Mouse (Mus musculus): ENCODE results near the gene Zfp85.
"Not testable (repeated sequence)": the region's sequence is repeated elsewhere in the genome, so short reads cannot be mapped to it uniquely, and the experiment has no call there.

Zfp85 gene

DNA sequence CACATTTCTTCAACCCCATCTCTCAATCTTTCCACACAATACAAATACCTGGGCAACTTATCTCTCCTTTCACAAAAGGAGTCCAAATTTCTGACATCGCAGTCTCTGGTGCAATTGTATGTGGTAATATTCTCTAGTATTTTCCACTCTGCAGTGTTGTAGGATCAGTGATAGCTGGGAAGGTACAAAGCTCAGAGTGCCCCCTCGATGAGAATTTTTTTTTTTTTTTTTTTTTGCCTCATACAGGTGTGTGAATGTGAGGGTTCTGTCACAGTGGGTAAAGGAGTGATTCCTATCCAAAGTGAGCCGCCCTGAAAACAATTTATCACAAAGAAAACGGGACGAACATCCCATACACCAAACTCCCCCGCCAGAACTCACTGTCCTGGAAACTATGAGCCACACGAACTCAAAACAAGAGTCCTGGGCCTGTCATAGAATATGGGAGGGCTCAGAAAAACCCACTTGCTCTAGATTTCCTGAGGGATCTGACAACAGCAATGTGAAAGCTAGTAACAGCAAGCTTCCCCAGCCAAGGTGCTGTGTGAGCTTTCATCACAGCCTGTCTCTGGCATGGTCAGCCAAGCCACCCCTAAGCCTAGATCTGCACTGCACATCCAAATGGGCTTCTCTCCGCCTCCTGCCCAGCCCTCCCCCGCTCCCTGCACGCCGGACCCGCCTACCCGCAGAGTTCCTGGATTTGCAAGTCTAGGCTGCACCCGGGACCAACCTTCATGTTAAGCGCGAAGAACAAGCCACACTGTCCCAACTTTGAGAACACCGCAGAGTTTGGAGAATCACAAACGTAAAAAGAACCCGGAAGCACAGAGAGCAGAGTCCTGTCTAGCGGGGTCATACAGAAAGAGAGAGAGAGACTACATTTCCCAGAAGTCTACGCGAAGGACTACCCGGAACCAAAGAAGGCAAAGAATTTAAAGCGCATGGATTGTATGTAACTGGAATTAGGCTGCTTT lies at the start of gene Zfp85:
Gene Zfp85 (minus strand): TSS at position 896 of the 974 bp plus-strand sequence.
- peak; percentile 79 for DNase-seq

DNA sequence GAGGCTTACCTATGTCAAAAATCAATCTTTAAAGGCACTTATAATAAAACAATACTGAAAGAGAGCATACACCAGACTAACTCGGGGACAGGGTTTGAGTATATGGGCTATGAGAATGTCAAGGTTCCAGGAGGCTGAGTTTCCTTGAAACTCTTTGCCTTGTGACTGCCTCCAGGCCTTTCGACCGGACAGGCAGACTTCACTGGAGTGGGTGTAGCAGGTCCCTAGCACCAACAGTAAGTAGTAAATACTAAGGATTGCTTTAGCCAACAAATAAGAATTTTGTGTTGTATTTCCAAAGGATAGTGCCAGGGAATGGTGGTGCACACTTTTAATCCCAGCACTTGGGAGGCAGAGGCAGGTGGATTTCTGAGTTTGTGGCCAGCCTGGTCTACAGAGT lies 44.1 kb upstream of the Zfp85 start:
- DNase-seq = not testable (repeated sequence)

- no peak for DNase-seq
These were observed 43.6 kb upstream of the Zfp85 start for GRCm38 (mm10) chr13:67798618-67799017.

- DNase-seq = no peak
These were observed 37.0 kb upstream of the Zfp85 start for GRCm38 (mm10) chr13:67791921-67792455.

- DNase-seq = peak; percentile 87
These were observed 24.5 kb upstream of the Zfp85 start, which contains the start of gene Zfp493 for GRCm38 (mm10) chr13:67779265-67780221. Zfp493 (plus strand) TSS chr13:67779693.

DNA sequence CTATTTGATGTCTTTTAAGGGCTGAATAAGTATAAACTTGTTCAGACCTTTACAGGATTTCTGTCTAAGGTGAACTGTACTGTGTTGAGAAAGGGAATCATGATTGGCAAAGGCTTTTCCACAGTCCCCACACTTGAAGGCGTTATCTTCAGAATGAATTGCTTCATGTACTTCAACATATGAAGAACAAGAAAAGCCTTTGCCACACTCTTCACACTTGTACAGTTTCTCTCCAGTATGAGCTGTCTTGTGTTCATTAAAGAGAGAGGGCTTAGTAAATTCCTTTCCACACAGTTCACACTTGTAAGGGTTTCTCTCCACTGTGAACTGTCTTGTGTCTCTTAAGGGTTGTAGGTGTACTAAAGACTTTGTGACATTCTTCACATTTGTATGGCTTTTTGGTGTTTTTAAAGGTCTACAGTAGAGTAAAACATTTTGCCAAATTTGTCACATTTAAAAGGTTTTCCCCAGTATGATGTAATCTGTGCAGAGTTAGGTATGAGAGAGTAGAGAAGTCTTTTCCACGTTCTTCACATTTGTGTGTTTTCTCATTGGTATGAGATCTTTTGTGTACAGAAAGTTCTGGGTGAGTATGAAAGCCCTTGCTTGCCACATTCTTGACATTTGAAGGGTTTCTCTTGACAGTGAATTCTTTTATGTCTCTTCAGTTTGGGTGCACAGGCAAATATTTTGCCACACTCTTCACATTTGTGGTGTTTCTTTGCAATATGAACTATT lies 8.2 kb upstream of the Zfp85 start:
- no peak for DNase-seq

DNA sequence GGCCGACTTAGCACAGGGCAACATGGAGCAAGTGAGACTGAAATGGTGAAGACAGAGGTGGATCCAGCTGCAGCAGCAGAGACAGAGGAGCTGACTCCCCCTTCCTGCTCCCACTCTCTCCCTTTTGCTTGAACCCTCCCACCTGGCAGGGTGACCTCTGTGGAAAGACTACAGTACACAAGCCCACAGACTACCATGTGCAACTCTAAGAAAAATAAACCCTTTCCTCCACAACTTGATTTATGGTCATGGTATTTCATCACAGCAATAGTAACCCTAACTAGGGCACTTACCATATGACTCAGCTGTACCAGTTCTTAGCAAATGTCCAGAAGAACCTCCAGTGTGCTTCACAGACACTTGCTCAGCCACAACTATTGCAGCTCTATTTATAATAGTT lies 4.9 kb upstream of the Zfp85 start:
- no peak for DNase-seq

DNA sequence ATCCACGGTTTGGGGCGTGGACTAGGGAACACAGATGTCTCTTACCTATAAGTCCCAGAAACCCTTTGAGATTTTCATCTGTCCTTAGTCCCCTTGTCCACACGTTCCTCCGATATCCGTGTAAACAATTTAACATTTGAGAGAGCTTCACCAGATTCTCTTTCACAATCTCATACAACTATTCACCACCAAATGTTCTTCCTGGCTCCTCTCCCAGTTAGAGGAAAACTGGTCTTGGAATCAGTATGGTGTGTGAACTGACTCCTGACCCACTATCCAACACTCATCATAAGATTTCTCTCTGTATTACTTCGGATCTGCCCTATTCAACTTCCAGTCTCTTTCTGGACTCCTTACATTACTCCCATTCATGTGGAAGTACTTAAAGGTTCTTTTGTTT lies 733 bp upstream of the Zfp85 start:
- no peak for DNase-seq

- DNase-seq = no peak
These were observed 11.1 kb downstream of the Zfp85 start for GRCm38 (mm10) chr13:67743896-67744295.

GRCm38 (mm10) chr13:67742941-67743340 lies 12.1 kb downstream of the Zfp85 start:
- DNase-seq = no peak

GRCm38 (mm10) chr13:67734391-67734790 lies 20.6 kb downstream of the Zfp85 start:
- not testable (repeated sequence) for DNase-seq

- DNase-seq = peak; percentile 43
These were observed 25.6 kb downstream of the Zfp85 start for GRCm38 (mm10) chr13:67729441-67729840.

GRCm38 (mm10) chr13:67728641-67729318 lies 26.2 kb downstream of the Zfp85 start, which contains the start of gene Zfp65:
Zfp65 (minus strand) TSS chr13:67729173.
- peak; percentile 79 for DNase-seq

- DNase-seq = no peak
These were observed 26.9 kb downstream of the Zfp85 start for GRCm38 (mm10) chr13:67728106-67728505.

GRCm38 (mm10) chr13:67725331-67725730 lies 29.7 kb downstream of the Zfp85 start:
- not testable (repeated sequence) for DNase-seq

DNA sequence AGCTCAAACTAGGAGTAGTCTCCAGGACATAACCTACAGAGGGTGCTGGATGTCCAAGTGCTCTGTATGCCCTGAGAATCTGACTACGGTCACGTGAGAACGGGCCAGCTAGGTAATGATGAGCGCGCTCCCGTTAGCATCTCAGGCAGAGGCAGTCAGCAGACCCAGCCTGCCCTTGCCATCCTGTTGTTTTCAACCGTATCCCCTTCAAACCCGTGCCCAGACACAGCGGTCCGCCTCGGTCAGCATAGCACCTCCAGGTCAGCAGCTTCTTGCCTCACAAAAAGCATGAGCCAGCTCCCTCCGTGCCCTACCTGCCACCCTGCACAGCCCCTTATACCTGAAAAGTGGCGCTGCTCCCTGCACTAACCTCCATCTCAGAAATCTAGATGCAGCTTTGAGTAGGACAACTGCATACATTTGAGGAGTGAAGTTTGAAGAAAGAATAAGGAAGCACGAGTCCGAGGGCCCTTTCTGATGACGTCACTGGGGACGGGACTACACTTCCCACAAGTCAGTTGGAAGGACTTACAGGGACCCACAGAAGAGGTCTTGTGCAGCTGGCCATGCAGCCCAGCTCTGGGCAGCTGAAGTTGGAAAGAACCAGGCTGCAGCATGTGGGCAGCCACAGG lies 31.1 kb downstream of the Zfp85 start:
- peak; percentile 93 for DNase-seq
